Mouse (Mus musculus) testis, adult 2 months (tissue): ENCODE data around the gene Clstn1.

Experiments used
- CTCF ChIP-seq: fragments of 200-500 bp; IDR thresholded peaks from 2 replicates; pipeline ENCODE4 v1.5.1; 2012; ENCODE audit warnings: low read depth, mild to moderate bottlenecking, inconsistent platforms, low read length, moderate library complexity; ENCODE audit not compliant: control insufficient read depth, insufficient read depth, insufficient replicate concordance
- POLR2A ChIP-seq: fragments of 200-500 bp; IDR thresholded peaks from 2 replicates; pipeline ENCODE4 v1.6.1; 2012; ENCODE audit warnings: low read depth, mild to moderate bottlenecking, inconsistent platforms, low read length, moderate library complexity; ENCODE audit not compliant: control insufficient read depth

- no peak for TF ChIP-seq CTCF
- TF ChIP-seq POLR2A: no peak
Observed at GRCm38 (mm10) chr4:149657858-149658416, 71.7 kb downstream of the Clstn1 start.
